Comparison of ENCODE assay signal across 8 mouse cellular contexts in genomic region chr12:26277002-26277669, GRCm38 (mm10).
A peak's percentile ranks its signal among the peaks of the same experiment; 100 is the strongest.
DNase-seq lines count a peak whose midpoint lies in the region; ATAC-seq lines count a peak whose summit lies in the region.

No protein-coding gene starts in this region.

- H3K4me2 ChIP-seq in limb, embryonic 11.5 days (ENCODE audit: low read depth, severe bottlenecking): no peak overlapping the region
- no peak overlapping the region for H3K4me2 ChIP-seq in neural tube, embryonic 13.5 days

- H3K36me3 ChIP-seq in limb, embryonic 11.5 days (ENCODE audit: control insufficient read depth, insufficient read depth, low read length): no peaks in the 10 kb centered on the region
- no peaks in the 10 kb centered on the region for H3K36me3 ChIP-seq in neural tube, embryonic 13.5 days

- no peak overlapping the region for H3K4me3 ChIP-seq in limb, embryonic 11.5 days (ENCODE audit: low read depth, low read length)
- no peak overlapping the region for H3K4me3 ChIP-seq in neural tube, embryonic 13.5 days

- no peak for ATAC-seq in limb, embryonic 11.5 days (ENCODE audit: insufficient number of reproducible peaks, low FRiP score, low TSS enrichment, low read depth)
- ATAC-seq in neural tube, embryonic 13.5 days (ENCODE audit: low read depth): peak; percentile 59; the same call in 1 of the 2 replicates
- ATAC-seq in monocyte, adult 5-6 weeks (replicated peaks; ENCODE audit: insufficient number of reproducible peaks, low FRiP score, low TSS enrichment, poor library complexity, severe bottlenecking): no peak

- no peaks in the 10 kb centered on the region for H3K27me3 ChIP-seq in limb, embryonic 11.5 days (ENCODE audit: control insufficient read depth, insufficient read depth, low read length)
- H3K27me3 ChIP-seq in neural tube, embryonic 13.5 days: no peaks in the 10 kb centered on the region

- WGBS in limb, embryonic 11.5 days: 41% methylated on average over 7 of the region's 7 CpGs
- 26% methylated on average over 7 of the region's 7 CpGs for WGBS in neural tube, embryonic 13.5 days

- H3K9me3 ChIP-seq in limb, embryonic 11.5 days (ENCODE audit: control insufficient read depth, low read length): no peaks in the 10 kb centered on the region
- no peaks in the 10 kb centered on the region for H3K9me3 ChIP-seq in neural tube, embryonic 13.5 days

- DNase-seq in urinary bladder, postnatal 25 days (ENCODE audit: low spot score): peak; percentile 18
- no peak for DNase-seq in urinary bladder, postnatal 10 days (ENCODE audit: low spot score)
- peak; percentile 74 for DNase-seq in cerebellum, adult 9-10 months
- DNase-seq in frontal cortex, adult 2 months (ENCODE audit: extremely low spot score in 1 of 2, low spot score in 1 of 2): peak; percentile 35 to 89
- DNase-seq in kidney, adult 9 months: peak; percentile 21
- DNase-seq in limb, embryonic 11.5 days (ENCODE audit: low spot score): peak; percentile 80

- H3K9ac ChIP-seq in limb, embryonic 11.5 days (ENCODE audit: low read length): no peak overlapping the region
- no peak overlapping the region for H3K9ac ChIP-seq in neural tube, embryonic 13.5 days

- no peak overlapping the region for H3K27ac ChIP-seq in limb, embryonic 11.5 days (replicated peaks; ENCODE audit: low read depth, low read length)
- H3K27ac ChIP-seq in neural tube, embryonic 13.5 days (replicated peaks): no peak overlapping the region

- no peaks in the 10 kb centered on the region for H3K4me1 ChIP-seq in limb, embryonic 11.5 days (ENCODE audit: control insufficient read depth, insufficient read depth, low read length)
- H3K4me1 ChIP-seq in neural tube, embryonic 13.5 days (replicated peaks): peaks cover 6% of the 10 kb centered on the region; the same call in 1 of the 2 replicates
